Mouse (Mus musculus): ENCODE measurements around the gene Ccdc121.

Gene Ccdc121

DNA sequence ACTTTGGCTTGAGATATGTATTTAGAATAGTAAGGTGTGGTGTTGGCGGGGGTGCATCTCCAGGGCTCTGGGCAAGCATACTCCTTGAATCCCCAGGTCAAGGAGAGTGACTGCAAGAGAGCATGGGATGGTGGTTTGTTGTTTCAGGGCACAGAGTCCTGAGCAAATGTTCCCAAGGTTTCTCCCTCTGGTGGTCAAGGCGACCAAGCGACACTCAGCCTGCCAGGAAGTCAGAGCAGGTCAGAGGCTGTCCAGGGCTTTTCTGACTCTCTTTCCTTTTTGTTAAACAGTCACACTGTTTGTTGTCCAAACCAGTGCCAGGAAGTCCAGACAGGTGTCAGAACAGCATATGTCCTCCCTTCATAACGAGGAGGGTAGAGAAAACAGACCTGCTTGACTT is at the start of gene Ccdc121:
Gene Ccdc121 (minus strand): TSS at position 145 of the 400 bp plus-strand sequence.
- DNase-seq (ENCODE audit: low spot score), result no peak

DNA sequence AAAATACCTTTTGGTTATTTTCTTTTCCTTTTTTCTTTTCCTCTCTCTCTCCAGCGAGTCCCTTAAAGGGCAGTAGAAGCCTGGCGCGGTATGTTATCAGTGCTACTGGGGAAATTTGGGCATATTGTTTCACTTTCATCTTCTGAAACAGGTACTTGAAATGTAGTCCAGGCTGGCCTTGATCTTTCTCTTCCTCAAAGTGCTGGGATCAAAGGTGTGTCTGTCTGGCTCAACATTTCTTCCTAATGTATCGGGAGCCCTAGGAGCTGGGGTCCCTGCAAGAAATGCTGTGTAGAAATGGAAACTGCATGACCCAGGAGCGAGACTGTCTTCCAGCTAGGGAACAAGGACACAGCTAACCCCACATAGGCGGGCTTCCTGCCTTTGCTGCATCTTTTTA is 49.1 kb upstream of the Ccdc121 start:
- DNase-seq (ENCODE audit: low spot score), result no peak

DNA sequence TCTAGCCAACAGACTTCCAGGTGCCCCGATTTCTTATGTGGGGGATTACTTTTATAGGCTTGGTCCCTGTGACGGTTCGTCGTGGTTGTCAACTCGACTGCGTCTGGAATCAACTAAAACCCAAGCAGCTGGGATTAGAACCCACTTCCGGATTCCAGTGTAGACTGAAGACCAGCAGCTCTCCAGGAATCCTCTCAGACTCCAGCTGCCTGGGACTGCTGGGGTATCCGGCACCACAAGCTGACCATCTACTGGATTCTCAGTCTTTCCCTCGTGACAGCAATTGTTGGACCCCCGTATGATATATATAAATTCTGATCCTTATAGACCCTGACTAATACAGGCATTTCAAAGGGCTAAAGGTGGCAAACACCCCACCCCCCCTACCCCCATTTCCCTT is 48.4 kb upstream of the Ccdc121 start:
- DNase-seq (ENCODE audit: low spot score), result no peak

DNA sequence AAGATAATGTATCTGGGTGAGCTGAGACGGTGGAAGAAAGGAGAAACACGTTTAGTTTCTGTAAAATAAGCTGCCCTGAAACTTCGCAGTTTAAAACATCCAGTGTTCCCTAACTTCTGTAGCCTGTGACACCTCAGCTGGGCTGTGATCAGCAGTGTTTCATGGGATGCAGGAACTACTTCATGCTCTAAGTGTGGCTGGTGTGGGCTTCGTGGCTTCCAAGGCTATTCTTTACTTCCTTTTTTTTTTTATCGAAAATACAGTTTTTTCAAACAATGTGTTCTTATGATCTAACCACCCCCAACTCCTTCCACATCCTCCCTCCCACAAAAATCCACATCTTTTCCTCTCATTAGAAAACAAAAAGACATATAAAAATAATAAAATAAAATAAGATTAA is 44.2 kb upstream of the Ccdc121 start:
- DNase-seq (ENCODE audit: low spot score), result no peak

DNA sequence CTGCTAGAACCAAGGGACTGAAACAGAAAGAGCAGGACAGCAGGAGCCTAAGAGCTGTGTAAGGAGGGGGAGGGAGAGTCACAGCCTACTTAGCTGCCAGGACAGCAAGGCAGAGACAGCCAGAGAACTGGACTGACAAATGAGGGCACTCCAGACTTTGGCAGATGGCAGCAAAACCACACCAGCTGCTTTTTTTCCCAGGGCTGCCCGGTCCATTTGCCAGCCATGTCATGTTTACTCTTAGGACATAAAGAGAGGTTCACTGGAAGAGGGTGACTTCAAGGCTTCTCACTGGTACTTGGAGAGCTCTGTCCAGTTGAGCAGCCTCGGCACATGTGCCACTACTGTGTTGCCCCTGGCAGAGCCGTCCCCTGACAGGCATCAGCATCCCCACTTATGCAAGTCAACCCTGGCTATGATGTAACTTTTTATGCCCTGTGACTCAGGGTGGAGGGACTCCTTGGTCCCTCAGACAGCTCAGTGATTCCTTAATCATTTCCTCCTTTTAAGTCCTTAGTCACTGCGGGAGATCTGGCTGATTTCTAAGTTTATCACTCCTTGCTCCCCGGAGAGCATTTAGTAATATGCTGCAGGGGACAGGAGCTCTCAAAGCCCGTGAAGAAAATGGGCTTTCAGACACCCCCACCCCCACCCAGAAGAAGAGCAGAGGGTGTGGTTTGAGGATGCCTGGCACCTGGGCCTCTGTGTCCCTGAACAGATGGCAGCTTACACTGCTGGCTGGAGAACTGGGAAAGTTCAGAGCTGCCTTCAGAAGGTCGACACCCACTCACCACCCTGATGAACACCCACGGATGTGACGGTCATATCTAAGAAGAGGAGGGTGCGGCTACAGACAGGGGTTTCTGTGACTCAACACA is 41.5 kb upstream of the Ccdc121 start:
- DNase-seq (ENCODE audit: low spot score), result no peak

DNA sequence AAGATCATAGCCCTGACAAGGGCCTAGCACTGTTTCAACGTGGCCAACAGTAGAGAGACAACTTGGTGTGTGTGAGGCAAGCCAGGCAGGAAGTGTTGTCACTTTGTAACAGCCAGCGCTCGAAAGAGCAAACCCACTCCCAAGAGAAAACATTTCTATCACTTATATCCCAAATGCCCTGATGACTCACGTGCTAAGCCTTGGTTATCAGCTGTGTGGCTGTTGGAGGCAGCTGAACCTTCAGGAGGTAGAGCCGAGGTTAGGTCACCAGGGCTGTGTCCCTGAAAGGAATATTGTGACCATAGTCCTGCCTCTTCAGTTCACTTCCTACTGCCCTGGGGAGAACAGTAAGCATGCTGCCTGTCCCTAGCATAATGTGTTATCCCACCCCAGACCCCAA is 39.6 kb upstream of the Ccdc121 start:
- no peak for DNase-seq (ENCODE audit: low spot score)

DNA sequence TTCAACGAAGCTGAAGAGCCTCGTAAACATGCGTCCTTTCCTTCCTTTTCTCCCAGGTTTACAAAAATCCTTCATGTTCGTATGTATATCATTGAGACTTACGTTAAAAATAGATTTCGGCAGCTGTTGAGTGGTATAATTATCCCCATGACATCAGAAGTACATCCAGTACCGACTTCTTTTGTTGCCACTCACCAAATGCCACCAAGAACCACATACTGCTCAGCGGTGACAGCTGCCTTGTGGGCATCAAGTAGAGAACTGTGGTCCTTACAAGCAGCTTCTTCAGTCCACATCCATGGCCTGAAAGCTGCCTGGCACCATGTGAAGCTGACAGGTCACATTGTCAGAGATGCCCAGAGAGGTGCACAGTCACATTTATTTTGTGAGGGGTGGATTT is 38.7 kb upstream of the Ccdc121 start:
- DNase-seq (ENCODE audit: low spot score), result no peak

DNA sequence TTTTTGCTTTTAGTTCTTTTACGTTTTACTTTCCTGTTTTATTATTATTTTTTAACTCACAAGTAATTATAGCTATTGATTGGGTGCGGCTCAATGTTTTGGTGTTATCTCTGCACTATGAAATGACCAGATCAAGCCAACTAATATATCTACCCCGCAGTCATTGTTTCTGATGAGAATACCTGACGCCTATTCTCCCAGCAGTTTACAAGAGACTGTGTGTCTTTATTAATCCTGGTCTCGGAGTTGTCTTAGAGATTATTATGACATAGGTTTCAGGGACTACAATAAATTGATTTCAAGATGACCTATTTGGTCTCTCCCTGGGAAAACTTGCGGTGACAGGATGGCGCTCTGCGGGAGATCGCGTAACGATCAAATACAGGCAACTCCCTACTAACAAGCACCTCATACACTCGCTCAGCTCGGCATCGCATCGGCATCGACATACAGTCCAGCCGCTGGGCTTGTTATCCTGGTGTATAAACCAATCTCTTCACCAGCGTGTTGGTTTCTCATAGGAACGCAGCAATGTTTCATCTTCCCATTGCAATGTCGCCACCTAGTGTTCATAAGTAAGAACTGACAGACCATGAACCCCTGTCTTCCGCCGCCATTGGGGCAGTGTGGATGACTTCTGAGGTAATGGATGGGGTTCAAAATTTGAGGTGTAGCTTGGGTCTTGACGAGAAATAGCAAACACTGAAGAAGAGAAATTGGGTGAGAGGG is 34.0 kb upstream of the Ccdc121 start:
- peak; percentile 79 for DNase-seq (ENCODE audit: low spot score)

DNA sequence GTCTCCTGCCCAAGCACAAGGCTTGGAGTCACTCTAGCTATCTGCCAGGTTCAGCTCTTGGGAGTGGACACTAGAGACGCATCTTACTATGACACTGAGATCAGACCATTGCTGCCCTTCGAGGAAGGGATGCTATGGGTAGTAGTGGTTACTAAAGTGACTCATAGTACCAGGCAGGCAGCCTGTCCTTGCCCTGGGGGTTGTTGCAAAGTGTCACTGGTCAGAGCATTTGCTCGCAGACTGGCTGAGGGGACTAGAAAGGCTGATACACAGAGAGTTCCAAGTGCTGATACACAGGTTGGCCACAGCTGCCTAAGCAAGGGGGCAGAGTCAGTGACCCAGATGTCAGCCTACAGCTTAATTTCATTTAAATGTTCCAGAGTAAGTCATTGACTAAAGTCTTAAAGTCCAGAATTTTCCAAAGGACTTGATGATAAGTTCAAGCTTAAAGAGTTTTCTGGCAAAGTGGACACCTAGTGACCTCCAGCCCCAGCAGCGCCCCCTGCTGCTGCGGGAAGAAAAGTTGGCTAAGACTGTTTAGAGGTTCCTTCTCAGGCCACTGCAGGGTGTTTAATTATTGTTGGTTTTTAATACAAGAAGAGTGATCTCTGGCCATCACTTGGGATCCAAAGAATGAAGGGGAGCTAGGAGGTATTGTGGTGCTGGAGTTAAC is 32.6 kb upstream of the Ccdc121 start:
- peak; percentile 25 for DNase-seq (ENCODE audit: low spot score)

DNA sequence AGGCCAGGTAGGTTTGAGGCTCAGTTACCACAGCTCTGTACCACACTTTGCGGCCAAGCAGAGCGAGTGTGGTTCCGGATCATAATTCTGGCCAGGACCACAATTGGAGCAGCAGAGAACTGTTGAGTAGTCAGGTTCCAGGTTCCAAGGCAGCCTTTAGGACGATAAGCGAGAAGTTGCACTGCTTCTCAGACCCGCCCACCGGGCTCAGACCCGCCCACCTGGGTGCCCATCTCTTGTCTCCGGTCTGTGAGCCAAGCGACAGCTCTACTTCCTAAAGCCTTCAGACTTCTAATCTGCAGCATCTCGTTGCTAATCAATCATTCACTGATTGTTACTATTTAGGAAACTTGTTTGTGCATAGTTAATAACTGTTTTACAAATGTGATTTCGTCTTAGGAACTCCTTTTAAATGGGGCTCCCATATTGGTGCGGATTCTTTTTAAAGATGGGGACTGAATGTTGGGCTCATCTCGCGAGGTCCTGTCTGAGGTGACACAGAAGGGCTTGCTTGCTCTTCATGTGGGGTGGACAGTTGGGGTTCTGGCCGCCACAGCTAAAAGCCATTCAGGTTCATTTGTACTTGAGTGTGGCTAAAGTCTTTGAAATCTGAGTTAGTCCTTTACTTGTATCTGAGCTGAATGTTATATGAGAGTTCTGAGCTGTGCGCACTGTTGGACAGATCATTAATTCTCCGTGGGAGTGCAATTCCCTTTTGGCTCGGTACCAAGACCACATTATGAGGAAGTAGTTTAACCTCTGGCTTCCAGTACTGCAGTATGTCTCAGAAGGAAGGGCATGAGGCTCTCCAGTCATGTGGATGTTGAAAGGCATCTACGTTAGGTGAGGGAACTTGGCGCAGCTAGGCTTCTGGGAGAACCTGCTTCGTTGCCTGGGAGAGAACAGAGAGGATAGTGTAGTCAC is 28.9 kb upstream of the Ccdc121 start:
- DNase-seq (ENCODE audit: low spot score), result no peak

DNA sequence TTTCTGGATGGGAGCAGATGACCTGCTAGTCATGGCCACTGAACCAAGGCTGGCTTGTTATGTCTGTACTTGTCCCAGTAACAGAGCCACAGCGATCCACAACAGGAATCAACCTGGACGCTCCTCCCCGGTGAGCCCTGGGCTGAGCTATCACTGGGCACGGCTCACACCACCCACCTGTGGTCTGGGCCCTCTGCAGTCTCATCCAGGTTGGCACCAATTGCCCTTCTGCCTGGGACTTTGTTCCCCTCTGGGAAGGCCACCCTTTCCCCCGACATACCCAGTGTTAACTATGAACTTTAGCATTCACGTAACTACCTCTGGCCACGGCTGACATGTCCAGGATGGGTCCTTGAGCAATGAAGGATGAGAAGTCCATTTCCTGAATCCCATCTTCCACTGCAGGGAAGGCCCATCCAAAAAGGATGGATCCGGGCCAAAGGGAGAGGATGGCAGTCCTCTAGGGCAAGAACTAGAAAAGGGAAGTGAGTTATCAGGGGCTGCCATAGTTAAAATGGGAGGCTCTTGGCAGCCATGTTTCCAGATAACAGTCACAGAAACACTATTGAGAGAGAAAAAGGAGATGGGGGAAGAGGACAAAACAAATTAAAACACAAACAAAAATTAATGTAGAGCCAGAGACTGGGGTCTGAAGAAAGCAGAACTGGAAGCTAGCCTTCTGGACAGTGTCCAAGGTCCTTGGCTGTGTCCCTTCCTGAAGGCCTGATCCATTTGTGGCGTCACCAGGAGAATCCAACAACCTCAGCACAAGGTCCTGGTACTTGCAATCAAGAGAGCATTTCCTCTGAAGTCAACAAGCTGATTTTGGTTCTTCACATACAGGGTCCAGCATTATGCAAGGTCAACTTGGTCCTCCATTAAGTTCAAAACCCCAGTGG is 26.6 kb upstream of the Ccdc121 start:
- DNase-seq (ENCODE audit: low spot score), result no peak

DNA sequence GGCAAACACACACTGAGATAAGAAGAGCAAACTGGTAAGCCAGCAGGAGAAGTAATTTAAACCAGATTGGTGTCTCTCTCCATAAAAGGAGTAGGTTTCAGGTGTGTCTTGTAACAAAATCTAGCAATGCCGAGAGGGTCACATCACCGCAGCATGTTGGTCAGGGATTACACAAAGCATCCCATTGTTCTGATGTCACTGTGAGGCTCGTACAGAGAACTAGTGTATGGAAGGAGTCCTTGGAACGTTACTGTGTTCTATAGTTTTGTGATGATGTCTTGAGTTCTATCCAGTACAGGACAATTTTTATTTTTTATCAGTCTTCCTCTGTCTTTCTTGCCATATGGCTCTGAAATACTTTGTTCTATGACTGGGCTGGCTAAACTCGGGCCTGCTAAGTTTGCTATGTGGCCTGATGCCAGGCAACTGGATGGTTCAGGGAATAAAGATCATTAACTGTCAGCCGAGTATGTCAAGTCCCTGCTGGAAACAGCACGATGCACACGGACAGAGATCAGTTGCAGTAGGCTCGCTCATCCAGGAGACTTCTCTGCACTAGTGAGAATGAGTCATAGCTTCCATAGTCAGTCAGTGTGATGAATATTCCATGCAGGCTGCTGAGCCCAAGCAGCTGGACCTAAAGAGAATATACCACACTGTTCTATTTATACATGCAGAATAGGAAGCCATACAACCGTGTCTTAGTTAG is 24.1 kb upstream of the Ccdc121 start:
- DNase-seq (ENCODE audit: low spot score), result no peak

DNA sequence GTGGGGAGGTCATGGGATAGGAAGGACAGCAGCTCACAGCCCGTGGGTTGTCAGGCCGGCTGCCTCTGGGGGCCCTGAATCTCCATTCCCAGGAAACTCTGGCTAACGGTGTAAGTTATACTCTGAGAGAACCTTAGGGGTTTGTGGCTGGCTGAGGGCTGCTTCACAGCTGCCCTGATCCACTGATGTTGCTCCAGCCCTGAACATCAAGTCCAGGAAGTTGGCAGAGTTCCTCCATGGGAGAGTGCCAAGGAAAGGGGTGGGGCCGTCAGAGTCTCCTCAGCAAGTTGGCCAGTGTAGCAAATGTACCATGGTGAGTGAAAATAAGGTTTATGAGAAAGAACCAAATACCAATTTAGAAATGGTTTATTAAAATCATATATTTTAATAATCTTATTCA is 18.1 kb upstream of the Ccdc121 start:
- DNase-seq (ENCODE audit: low spot score), result no peak

DNA sequence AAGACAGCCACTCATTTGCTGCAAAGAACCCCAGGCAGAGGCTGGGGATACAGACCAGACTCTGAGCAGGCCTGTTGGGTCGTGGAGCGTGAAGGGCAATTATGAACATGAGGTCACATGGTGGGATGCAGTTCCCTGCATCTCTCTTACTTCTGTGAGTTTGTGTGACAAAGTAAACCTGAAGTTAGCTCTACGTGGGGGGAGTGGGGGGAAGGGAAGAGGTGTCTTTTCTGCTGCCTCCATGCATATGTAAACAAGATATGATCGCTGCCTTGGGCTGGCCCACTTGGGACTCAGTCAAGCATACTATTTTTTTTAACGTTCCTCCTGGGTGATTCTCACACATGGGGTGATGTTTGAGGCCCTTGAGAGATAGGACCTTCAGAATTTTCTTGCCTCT is 14.7 kb upstream of the Ccdc121 start:
- no peak for DNase-seq (ENCODE audit: low spot score)

DNA sequence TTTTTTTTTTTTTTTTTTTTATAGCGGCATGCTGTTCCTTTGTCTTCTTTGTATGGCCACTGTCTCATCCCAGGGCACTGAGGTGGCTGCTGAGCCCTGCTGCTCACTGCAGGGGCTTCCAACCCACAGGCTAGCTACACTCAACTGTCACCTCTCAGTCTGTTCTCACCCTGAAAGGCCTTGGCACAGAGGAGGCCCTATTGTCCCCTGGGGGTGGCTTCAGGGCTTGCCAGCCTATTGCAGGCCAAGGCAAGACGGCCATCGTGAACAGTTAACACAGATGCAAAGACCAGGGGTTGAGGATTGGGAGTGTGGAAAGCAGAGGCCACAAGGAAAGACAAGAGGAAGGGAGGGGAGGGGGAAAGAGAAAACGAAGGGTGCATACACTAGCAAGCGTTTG is 12.6 kb upstream of the Ccdc121 start:
- no peak for DNase-seq (ENCODE audit: low spot score)

DNA sequence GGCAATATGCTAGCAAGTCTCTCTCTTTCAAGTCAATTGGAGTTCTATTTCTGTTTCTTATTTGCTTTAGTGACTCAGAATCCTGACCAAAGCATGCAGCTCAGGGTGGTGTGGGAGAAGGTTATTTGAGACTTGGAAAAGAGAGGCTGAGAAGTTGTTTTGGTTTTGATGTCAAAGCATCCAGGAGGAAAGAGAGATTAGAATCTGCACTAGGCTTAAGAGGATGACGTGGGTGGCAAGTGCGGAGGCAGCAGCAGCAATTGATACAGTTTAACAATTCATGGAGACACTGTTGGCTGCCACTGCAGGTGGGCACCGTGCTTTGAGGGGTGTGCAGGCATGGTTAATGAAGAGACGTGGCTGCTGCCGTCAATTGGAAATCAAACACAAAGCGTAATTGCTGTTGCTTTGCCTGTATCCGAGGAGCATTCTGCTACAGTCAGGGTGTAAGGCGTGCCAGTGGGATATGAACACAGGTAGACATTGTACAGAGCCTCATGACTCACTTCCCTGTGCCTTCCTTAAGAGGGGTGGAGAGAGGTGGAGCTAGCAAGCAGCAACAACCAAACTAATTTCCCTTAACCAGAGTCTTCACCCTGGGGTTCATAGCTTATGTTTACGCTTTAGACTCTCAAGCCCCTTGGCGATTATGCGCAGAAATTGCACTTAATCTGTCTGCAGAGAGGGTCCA is 10.3 kb upstream of the Ccdc121 start:
- DNase-seq (ENCODE audit: low spot score), result no peak

DNA sequence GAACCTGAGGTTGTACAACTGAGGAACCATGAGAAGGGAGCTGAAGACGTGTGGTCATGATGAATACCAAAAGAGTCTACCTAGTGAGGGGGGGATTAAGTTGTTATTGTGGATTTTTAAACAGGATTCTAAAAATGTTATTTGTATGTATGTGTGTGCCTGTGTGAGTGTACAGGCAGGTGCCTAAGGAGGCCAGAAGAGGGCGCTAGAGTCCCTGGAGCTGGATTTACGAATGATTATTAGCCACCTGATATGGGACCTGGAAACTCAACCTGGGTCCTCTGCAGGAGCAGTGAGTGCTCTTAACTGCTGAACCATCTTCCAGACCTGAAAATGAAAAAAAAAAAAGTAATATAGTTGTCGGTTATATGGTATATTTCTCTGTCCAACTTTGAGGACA is 7.9 kb upstream of the Ccdc121 start:
- DNase-seq (ENCODE audit: low spot score), result no peak

DNA sequence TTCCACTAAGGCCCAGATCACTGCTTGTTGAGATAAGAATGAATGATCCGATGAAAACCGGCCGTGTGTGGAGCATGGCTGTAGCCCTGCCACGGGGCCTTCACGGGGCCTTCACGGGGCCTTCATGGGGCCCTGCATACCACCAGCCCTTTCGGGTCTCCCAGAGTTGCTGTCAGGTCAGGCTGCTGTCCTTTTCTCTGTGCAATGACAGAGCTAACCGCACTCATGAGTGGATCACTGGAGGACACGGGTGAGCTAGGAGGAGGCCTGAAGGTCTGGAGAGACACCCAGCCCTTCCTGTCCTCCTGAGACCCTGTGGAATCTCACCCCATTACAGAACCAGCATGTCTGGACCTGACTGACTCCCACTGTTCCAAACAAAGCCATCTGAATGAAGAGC is 6.8 kb upstream of the Ccdc121 start:
- no peak for DNase-seq (ENCODE audit: low spot score)

DNA sequence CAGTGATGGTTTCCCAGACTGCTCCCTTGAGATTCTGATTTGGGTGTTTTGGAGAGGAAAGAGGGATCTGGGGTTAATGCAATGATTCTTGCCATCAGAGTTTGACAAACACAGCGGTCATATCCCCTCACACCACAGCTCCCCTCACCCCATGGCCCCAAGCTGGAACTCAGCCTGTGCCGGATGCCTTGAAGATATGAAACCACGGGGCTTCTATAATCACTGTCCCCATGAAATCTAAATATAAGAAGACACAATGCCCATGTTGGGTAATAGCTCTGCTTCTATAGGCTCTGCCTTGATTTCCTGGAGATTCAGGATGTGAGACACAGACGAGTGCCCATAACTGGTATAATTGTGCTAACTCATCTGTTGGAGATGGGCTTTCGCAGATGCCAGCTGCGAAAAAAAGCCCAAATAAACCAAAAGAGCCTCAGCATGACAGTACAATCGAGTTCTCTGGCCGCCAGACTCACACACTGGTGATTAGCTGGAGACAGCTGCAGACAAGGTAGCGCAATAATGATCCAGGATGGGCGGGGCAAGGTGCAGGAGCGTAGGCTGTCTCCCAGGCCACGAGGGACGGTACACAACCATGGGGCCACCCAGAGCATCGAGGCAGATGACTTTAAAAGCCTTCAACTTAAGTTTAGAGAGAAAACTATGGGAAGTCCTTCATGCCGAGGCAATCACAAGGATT is 1.3 kb upstream of the Ccdc121 start:
- no peak for DNase-seq (ENCODE audit: low spot score)

All from MN1 (cell line).